Mouse (Mus musculus): ENCODE data around the gene Mpv17l2. TPM values are rescaled to one million over a fixed set of nuclear protein-coding genes. Genes with fewer than 3 reads are reported as not detected.

The Mpv17l2 gene
- polyA plus RNA-seq, 1 experiment from 2014 or later, result 88.8 TPM

DNA sequence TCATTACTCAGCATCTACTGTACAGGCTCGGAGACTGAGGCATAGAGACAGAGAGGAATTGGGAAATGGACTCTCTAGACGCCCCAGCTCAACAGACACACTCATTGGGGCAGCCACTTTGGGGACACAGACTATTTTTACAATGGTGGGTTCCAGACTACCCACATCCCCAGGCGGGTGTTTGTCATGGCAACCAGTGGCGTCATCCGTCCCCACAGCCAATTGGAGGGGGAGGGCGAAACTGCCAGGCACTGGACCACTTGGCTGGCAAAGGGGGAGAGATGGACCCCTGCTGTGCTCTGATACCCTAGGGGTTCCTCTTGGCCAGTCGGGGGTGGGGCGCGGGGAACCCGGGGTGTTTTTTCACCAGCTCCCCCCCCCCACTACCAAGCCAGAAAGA is 39.9 kb upstream of the Mpv17l2 start:
- H3K27me3 ChIP-seq (replicated peaks; ENCODE audit: insufficient read depth, low read length), result peaks cover 16% of the 10 kb centered on the region; the same call in 1 of the 2 replicates
- DNase-seq (ENCODE audit: low spot score) (no peak), ATAC-seq (no peak)
- no peak overlapping the region for H3K4me2 ChIP-seq (replicated peaks; ENCODE audit: low read depth, low read length)
- H3K9me3 ChIP-seq (ENCODE audit: low read length), result no peaks in the 10 kb centered on the region
- no peaks in the 10 kb centered on the region for H3K36me3 ChIP-seq (ENCODE audit: insufficient read depth, low read length)
- no peak overlapping the region for H3K4me3 ChIP-seq (ENCODE audit: low read depth, low read length)
- peaks cover 12% of the 10 kb centered on the region; the same call in 1 of the 2 replicates for H3K4me1 ChIP-seq (ENCODE audit: insufficient read depth, low read depth, low read length)
- TF ChIP-seq CTCF (IDR thresholded peaks at IDR 0.05), result no peak
- no peak for TF ChIP-seq EP300 (IDR thresholded peaks at IDR 0.05)
- H3K27ac ChIP-seq (ENCODE audit: low read length), result no peak overlapping the region
- H3K9ac ChIP-seq (replicated peaks; ENCODE audit: low read depth), result no peak overlapping the region
- 64% methylated on average over 10 of the region's 10 CpGs for WGBS

GRCm38 (mm10) chr8:70798281-70798680 is 37.5 kb upstream of the Mpv17l2 start:
- no peaks in the 10 kb centered on the region for H3K36me3 ChIP-seq (ENCODE audit: insufficient read depth, low read length)
- WGBS, result 15% methylated on average over 15 of the region's 15 CpGs
- peaks cover 9% of the 10 kb centered on the region; the same call in 1 of the 2 replicates for H3K4me1 ChIP-seq (ENCODE audit: insufficient read depth, low read depth, low read length)
- peak overlapping the region; percentile 86 for H3K4me2 ChIP-seq (replicated peaks; ENCODE audit: low read depth, low read length)
- peak overlapping the region; percentile 36; the same call in 1 of the 2 replicates for H3K4me3 ChIP-seq (ENCODE audit: low read depth, low read length)
- no peaks in the 10 kb centered on the region for H3K9me3 ChIP-seq (ENCODE audit: low read length)
- H3K27ac ChIP-seq (ENCODE audit: low read length), result peak overlapping the region; percentile 66
- peak; percentile 83 for TF ChIP-seq EP300 (IDR thresholded peaks at IDR 0.05)
- TF ChIP-seq CTCF (IDR thresholded peaks at IDR 0.05), result no peak
- peaks cover 9% of the 10 kb centered on the region; the same call in 1 of the 2 replicates for H3K27me3 ChIP-seq (replicated peaks; ENCODE audit: insufficient read depth, low read length)
- ATAC-seq, result no peak
- peak; percentile 78 for DNase-seq (ENCODE audit: low spot score)
- H3K9ac ChIP-seq (replicated peaks; ENCODE audit: low read depth), result 0 out of 2 replicates have a peak overlapping the region, but pooled peaks have one; percentile 54

DNA sequence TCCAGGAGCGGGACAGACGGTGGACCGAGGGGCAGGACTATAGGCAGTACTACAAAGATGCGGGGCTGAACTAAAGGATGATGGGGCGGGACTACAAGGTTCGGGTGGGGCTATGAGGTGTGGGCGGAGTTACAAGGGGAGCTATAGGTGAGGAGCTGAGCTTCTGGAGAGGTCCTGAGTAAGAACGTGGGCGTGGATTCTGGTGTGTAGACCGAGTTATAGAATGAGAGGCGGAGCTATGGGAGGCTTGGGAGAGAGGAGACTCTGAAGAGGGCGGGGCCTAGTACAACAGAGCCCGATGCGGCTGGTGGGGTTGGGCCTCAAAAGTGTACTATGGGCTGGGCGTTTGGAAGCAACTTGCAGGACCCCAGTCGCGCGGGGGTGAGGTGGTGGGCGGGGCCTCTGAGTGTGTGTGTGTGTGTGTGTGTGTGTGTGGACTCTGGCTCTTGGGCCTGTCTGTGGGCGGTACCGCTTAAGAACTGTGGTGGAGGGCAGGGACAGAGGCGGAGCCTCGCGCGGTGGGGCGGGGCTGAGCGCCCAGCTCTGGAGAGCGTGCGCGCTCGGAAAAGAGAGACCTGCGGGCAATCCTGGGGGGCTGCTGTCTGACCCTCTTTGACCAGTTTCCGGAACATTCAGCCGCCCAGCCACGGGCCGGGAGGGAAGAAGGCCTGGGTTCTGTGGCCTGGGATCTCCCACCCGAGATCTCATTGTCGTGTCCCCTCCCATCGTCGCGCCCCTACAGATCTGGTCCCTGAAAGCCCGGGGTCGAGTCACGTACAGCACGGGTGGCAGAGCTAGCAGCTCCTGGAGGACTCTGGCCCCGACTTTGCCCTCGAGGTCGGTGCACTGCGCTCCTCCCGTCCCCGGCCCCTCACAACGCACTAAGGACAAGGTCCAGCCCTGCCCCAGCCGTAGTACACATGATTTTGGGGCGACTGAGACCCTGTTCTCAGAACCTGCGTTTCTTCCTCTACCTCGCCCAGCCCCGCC is 36.6 kb upstream of the Mpv17l2 start:
- Histone ChIP-seq H3K4me3 (ENCODE audit: low read depth, low read length) (peak overlapping the region; percentile 36), H3K9ac (replicated peaks; ENCODE audit: low read depth) (peak overlapping the region; percentile 54; the same call in 1 of the 2 replicates), H3K4me1 (ENCODE audit: insufficient read depth, low read depth, low read length) (peaks cover 17% of the 10 kb centered on the region; the same call in 1 of the 2 replicates), H3K4me2 (replicated peaks; ENCODE audit: low read depth, low read length) (peak overlapping the region; percentile 86), H3K36me3 (ENCODE audit: insufficient read depth, low read length) (no peaks in the 10 kb centered on the region), H3K27me3 (replicated peaks; ENCODE audit: insufficient read depth, low read length) (peaks cover 7% of the 10 kb centered on the region; the same call in 1 of the 2 replicates), H3K27ac (ENCODE audit: low read length) (peak overlapping the region; percentile 66), H3K9me3 (ENCODE audit: low read length) (no peaks in the 10 kb centered on the region)
- DNase-seq (ENCODE audit: low spot score) (peak; percentile 99), ATAC-seq (peak; percentile 78)
- TF ChIP-seq EP300 (IDR thresholded peaks at IDR 0.05) (no peak), CTCF (IDR thresholded peaks at IDR 0.05) (no peak)
- WGBS, result 3% methylated on average over 49 of the region's 57 CpGs

DNA sequence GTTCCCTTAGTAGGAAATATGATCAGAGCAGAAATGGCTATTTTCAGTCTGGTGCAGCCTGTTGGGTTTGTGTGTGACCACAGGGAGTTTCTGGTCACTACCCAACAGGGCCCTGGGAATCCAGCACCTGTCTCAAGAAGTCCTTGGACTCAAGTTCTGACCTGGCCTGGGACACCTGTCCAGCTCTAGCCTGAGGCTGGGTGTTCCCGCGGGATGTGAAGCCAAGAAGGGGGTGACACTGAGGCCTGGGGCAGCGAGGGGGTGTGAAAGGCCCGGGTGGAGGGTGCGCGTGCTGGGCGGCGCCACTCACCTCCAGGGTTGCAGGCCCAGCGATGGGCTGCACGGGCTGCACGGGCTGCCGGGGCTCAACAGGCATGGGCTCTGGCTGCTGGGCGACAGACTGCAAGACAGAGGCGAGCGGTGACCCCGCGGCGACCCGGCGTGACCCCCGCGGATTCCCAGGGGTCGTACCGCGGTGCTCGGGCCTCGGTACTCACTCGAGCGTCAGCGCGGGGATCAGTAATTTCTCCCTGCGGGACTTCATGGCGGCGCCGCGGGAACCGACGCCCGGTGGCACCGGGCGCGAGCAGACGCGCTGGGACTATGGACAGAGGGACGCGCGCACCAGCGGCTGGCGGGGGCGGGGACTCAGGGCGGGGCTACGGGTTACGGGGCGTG is 35.8 kb upstream of the Mpv17l2 start:
- H3K27ac ChIP-seq (ENCODE audit: low read length), result peak overlapping the region; percentile 32; the same call in 1 of the 2 replicates
- WGBS, result 6% methylated on average over 34 of the region's 54 CpGs
- peak overlapping the region; percentile 86 for H3K4me2 ChIP-seq (replicated peaks; ENCODE audit: low read depth, low read length)
- ATAC-seq, result no peak
- H3K4me1 ChIP-seq (ENCODE audit: insufficient read depth, low read depth, low read length), result peaks cover 23% of the 10 kb centered on the region
- no peaks in the 10 kb centered on the region for H3K36me3 ChIP-seq (ENCODE audit: insufficient read depth, low read length)
- H3K27me3 ChIP-seq (replicated peaks; ENCODE audit: insufficient read depth, low read length), result peaks cover 7% of the 10 kb centered on the region; the same call in 1 of the 2 replicates
- H3K9ac ChIP-seq (replicated peaks; ENCODE audit: low read depth), result peak overlapping the region; percentile 39; the same call in 1 of the 2 replicates
- peak overlapping the region; percentile 36 for H3K4me3 ChIP-seq (ENCODE audit: low read depth, low read length)
- TF ChIP-seq CTCF (IDR thresholded peaks at IDR 0.05) (no peak), EP300 (IDR thresholded peaks at IDR 0.05) (no peak)
- no peak for DNase-seq (ENCODE audit: low spot score)
- H3K9me3 ChIP-seq (ENCODE audit: low read length), result no peaks in the 10 kb centered on the region

GRCm38 (mm10) chr8:70795370-70795769 is 34.6 kb upstream of the Mpv17l2 start:
- Histone ChIP-seq H3K9ac (replicated peaks; ENCODE audit: low read depth) (no peak overlapping the region), H3K36me3 (ENCODE audit: insufficient read depth, low read length) (no peaks in the 10 kb centered on the region), H3K4me1 (ENCODE audit: insufficient read depth, low read depth, low read length) (peaks cover 29% of the 10 kb centered on the region), H3K4me3 (ENCODE audit: low read depth, low read length) (no peak overlapping the region), H3K4me2 (replicated peaks; ENCODE audit: low read depth, low read length) (no peak overlapping the region), H3K9me3 (ENCODE audit: low read length) (no peaks in the 10 kb centered on the region), H3K27me3 (replicated peaks; ENCODE audit: insufficient read depth, low read length) (peaks cover 7% of the 10 kb centered on the region; the same call in 1 of the 2 replicates), H3K27ac (ENCODE audit: low read length) (no peak overlapping the region)
- no peak for ATAC-seq
- WGBS, result 89% methylated on average over 2 of the region's 2 CpGs
- DNase-seq (ENCODE audit: low spot score), result no peak
- peak; percentile 40 for TF ChIP-seq CTCF (IDR thresholded peaks at IDR 0.05)
- no peak for TF ChIP-seq EP300 (IDR thresholded peaks at IDR 0.05)

- ATAC-seq (no peak), DNase-seq (ENCODE audit: low spot score) (no peak)
- Histone ChIP-seq H3K27ac (ENCODE audit: low read length) (no peak overlapping the region), H3K9me3 (ENCODE audit: low read length) (no peaks in the 10 kb centered on the region), H3K9ac (replicated peaks; ENCODE audit: low read depth) (no peak overlapping the region), H3K4me2 (replicated peaks; ENCODE audit: low read depth, low read length) (no peak overlapping the region), H3K4me1 (ENCODE audit: insufficient read depth, low read depth, low read length) (peaks cover 29% of the 10 kb centered on the region), H3K4me3 (ENCODE audit: low read depth, low read length) (no peak overlapping the region), H3K27me3 (replicated peaks; ENCODE audit: insufficient read depth, low read length) (0 out of 2 replicates have a peak, but pooled peaks cover under 1% of the 10 kb centered on the region), H3K36me3 (ENCODE audit: insufficient read depth, low read length) (no peaks in the 10 kb centered on the region; the same call in 1 of the 2 replicates)
- WGBS, result 79% methylated on average over 2 of the region's 2 CpGs
- TF ChIP-seq CTCF (IDR thresholded peaks at IDR 0.05) (no peak), EP300 (IDR thresholded peaks at IDR 0.05) (no peak)
These were observed 33.5 kb upstream of the Mpv17l2 start for GRCm38 (mm10) chr8:70794215-70794614.
